Mouse (Mus musculus): ENCODE measurements around the gene Prkar1b. TPM values are rescaled to one million over a fixed set of nuclear protein-coding genes. Genes with fewer than 3 reads are reported as not detected.

The Prkar1b gene
- polyA plus RNA-seq, 1 experiment, result 6.0 TPM

DNA sequence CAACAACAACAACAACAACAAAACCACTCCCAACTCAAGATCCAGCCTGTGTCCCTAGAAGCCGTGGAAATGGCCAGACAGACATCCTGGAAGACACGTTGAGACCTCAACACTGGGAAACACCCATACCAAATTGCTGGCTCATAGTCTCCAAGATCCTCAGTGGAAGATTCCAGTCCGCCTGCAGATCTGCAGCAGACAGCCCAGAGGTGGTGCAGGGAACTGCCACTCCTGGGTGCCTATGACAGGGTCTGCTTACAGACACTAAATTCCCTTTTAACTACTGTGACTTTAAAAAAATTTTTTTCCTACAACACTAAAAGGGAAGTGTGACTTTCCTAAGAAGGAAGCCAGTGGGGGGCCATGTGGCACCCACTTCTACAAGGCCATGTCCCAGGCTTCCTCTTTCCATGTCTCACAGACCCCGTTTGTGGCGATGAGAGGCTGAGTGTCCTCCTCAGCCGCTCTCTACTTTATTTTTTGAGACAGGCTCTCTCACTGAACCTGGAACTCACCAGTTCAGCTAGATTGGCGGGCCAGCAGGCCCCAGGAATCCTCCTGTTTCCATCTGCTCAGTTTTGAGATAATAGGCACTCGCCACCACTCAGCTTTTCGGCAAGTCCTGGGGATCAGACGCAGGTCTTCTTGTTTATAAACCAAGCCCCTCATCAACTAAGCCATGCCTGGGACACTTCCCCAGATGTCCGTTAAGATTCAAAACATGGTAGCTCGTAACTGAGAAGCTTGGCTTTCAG, 125.3 kb downstream of the Prkar1b start:
- DNase-seq (ENCODE audit: low read depth, low spot score), result no peak
- 75% methylated on average over 12 of the region's 12 CpGs for WGBS

DNA sequence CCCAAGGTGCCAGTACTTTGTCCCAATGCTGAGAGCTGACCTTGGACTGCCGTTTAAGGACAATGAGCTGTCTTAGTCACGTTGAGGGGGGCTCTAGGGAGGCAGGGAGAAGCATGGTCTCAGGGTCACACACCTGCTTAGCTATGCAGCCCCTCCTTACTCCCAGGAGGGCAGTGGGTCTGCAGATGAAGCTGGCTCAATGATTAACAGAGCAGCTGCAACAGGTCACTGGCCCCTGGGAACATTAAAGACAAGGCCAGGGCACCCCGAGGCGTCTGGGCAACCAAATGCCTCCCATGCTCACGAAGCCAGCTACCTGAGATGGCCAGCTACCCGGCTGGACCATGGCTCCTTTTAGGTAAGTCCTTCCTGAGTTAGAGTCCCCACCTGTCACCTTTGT, 129.2 kb downstream of the Prkar1b start:
- WGBS, result 51% methylated on average over 6 of the region's 6 CpGs
- no peak for DNase-seq (ENCODE audit: low read depth, low spot score)

DNA sequence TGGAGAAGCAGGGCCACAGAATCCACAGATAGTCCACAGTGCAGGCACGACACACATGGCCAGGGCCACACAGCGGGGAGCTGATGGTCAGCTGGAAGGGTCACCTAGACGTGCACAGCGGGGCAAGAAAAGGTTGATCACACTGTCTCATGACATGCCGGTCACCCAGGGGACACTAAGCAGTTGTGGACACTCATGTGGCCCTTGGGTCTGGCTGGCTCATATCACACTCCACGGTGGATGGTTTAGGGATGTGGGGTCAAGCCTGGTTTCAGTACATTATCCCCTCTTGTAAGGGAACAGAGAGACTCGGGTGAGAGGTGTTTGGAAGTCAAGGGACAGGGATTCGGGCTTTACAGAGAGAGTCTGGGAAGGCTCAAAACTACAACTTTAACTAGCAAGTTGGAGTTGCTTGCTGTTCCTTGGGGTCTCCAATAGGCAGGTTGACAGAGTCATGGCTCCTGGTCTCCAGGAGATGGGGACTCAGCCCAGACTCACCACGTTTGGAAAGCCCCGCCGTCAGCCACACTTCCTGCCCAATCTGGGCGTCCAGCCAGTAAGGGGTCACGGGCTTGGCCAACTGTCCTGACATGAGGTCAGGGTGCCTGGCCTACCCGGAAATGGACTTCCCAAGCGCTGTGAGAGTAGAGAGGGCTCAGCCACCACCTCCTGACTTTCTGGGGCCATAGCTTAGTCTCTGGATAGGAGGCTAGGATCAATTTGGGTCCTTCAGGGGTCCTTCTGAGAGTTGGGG, 132.3 kb downstream of the Prkar1b start:
- WGBS, result 68% methylated on average over 15 of the region's 15 CpGs
- DNase-seq (ENCODE audit: low read depth, low spot score), result no peak

DNA sequence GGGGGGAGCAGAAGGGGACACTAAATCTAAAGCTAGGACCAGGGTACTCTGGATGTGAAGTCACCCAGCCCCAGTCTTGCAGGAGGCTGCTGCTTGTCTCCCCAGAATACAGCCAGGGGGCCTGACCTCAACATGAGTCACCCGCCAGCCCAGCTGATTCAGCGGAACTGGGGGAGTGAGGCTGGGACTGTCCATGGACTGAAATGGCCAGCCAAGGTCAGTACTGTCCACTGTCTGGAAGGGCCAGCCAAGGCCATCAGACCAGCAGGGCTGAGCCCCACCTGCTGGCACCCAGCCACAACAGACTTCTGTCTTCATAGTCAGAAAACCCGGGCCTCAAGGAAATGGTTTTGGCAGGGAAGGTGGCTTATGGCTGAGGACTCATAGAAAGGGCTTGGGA, 134.7 kb downstream of the Prkar1b start:
- WGBS, result 56% methylated on average over 3 of the region's 3 CpGs

DNA sequence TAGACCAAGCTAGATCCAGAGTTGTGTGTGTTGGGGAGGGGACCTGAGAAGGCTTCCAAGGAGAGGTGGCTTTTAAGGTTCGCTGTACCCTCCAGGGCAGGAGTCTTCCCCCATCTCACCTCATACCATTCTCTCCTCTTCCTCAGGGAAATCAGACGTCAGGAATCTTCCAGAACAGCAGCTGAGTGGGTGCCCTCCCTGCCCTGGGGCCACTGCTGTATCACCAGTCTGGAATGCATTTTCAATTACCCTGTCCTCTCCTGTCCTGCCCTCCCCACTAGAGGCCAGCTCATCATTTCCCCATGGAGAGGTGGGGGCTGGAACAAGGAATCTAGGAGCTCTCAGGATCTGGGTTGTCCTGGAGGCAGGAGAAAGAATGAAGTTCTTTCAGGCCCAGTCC, 139.2 kb downstream of the Prkar1b start:
- no peak for DNase-seq (ENCODE audit: low read depth, low spot score)
- 78% methylated on average over 2 of the region's 2 CpGs for WGBS

More for the DNA sequence above, 134.7 kb downstream of the Prkar1b start:
- DNase-seq (ENCODE audit: low read depth, low spot score), result no peak

DNA sequence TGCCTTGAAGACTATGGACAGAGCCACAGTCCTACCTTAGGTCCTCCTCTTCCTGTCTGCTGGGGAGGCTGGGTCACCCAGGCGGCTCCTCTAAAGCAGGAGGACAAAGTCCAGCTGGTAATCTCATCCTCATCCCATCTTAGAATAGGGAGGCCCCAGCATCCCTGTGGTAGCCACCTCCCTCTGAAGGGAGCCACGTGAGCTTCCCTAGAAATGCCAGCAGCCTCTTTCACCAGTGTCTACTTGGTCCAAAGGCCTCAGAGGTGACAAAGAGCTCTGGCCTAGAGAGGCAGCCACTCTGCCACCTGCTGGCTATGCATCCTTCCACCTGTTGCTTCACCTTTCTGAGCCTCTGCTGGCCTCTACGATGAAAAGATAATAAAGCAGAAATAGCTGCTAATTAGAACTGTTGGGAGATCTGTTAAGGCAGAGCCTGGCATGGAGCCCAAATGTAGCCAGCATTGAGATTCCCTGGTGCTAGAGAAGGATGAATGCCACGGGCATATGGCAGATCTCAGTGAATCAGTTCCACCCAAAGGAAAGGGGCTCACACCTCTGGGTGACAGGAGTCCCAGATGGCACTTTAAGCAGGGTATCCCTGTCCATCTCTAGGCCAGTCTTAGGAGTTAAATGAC, 142.5 kb downstream of the Prkar1b start:
- DNase-seq (ENCODE audit: low read depth, low spot score), result no peak
- 29% methylated on average over 4 of the region's 4 CpGs for WGBS

DNA sequence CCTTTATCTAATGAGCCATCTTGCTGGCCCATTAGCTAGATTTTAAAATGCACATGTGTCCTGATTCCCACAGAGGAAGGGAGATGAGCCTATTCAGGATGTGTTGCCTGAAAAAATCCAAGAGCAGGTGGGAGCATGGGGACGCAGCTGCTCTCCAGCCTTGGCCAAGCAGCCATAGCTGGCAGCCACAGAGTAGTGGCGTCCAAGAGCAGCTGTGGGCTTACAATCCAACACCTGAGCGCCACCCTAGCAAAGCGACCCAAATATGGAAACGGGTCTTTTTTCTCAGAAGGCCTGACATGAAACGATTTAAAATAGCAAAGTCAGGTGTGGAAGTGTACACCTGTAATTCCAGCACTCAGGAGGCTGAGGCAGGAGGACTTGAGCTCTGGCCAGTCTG, 145.2 kb downstream of the Prkar1b start:
- 83% methylated on average over 6 of the region's 6 CpGs for WGBS
- no peak for DNase-seq (ENCODE audit: low read depth, low spot score)

DNA sequence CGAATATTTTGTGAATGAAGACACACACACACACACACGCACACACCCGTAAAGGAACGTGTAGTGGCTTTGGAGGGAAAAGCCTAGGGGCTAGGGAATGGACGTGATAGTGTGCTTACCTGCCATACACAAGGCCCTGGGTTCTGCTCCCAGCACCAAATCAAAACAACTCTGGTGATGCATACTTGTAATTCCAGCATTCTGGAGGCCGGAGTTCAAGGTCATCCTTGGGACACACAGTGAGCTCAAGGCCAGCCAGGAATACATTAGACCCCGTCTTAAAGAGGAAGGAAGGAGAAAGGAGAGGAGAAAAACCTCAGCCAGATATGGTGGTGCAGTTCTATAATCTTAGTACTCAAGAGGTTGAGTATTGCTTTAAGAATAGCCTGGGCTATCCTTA, 150.1 kb downstream of the Prkar1b start:
- WGBS, result 83% methylated on average over 7 of the region's 7 CpGs

DNA sequence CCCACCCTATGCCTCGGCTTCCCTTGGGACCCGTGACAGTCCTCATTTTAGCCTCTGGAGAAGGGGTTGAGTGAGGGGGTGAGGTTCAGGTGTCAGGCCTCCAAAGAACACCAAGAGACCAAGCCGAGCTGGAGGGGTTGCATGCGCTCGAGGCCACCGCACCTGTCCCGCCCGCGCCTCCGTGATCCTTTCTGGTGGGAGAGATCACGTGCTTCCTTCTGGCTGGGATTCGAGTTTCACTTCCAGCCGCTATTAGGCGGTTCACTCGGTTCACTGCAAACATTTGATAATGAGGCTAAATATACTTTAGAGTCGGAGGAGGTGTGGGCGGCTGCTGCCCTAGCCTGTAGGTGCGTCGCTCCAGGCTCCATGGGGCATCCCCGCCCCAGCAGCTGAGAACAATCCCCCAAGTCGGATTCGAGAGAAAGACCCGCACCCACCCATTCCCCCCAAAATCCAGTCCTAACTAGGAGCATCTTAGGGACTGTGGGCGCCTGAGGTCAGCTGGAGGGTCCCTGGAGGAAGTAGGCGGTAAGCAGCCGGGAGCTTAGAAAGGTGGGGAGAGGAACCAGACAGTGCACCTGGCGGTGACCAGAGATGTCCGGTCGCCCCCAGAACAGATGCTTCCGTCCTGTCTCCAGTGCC, 151.7 kb downstream of the Prkar1b start:
- WGBS, result 5% methylated on average over 30 of the region's 30 CpGs
- DNase-seq (ENCODE audit: low read depth, low spot score), result no peak

More for the DNA sequence above, 150.1 kb downstream of the Prkar1b start:
- no peak for DNase-seq (ENCODE audit: low read depth, low spot score)

DNA sequence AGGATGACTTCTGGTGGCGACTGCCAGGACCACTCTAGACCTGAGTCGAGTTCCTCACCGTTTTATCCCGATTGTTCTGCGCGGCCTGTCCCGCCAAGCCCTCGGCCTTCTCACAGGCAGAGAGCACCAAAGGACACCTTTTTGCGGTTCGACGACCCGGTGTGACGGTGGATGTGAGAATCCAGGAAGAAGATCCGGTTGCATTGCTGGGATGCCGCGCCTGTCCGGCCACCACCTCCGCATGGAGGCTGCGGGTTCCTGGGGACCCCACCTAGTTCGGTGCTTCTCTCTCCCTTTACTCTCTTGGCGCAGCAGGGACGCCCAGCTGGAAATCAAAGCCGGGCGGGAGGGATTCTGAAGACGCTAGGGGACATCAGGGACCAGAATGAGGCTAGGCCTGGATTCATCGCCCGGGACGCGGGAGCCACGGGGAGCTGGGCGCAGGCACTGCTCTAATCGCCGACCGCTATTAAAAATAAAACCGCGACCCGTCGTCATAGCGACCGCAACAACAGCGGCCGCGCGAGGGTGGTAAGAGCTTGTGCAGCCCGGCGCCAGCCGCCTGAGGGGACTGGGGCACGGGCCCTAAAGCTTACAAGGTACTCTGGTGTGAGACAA, 152.5 kb downstream of the Prkar1b start, which contains the start of gene Pdgfa:
Gene Pdgfa, minus strand, starts transcription at position 200 of the 618 bp plus-strand sequence.
- DNase-seq (ENCODE audit: low read depth, low spot score), result no peak
- 12% methylated on average over 48 of the region's 48 CpGs for WGBS

DNA sequence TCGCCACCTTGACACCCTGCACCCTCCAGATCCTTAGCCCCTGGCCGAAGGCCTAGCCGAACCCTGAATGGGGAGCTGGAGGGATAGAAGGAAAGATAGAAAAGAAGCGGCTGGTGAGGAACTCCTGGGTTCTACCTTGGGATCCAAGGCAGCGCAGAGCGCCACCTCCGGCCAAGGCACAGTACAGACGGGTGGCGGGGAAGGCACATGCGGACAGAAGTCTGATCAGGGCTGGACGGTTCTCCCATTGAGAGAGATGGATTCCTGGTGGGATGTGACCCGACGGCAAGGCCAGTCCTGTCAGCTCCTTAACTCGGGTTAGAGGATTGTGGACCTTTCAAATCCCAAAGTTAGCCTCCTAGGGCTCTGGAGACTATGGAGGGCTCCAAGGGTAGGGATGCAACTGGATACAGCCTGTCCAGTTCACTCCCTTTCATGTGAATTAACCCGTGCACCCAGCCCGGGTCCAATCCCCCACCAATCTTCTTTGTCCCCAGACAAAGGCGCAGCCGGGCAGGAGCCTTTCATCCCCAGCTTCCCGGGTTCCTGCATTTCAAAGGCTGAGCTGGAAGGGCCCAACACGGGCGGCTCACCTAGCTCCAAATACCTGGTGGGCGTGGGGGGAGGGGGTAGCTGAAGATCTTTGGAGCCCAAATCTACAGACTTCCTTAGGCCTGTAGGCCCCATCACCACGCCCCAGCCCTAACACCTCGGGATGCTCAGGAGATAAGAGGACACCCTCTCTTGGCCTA, 153.3 kb downstream of the Prkar1b start:
- no peak for DNase-seq (ENCODE audit: low read depth, low spot score)
- WGBS, result 36% methylated on average over 24 of the region's 24 CpGs

DNA sequence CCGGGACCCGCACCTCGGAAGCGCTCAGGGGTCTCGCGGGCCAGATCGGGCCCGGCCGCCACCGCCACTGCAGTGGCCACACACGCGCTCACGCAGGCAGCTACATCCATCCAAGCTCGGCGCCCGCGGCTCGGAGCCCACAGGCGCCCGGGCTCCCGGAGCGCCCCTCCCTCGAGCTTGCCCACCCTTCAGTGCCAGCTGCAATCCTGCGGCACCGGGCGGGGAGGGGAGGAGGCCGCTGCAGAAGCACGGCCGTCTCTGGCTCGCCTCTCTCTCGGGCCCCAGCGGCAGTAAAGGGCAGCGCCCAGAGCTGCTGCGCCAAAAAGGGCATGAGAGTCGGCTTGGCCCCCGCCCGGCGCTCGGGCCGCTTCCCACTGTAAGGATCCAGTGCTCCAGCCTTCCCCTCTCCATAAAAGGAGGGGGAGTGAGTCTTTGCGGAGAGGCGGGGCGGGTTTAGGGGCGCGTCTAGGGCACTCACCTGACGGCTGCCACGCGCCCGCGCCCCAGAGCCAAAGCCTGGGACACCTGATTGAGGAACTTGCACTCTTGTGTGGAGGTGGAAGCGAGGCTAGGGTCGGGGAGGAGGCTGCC, 154.0 kb downstream of the Prkar1b start:
- no peak for DNase-seq (ENCODE audit: low read depth, low spot score)
- 1% methylated on average over 52 of the region's 52 CpGs for WGBS

DNA sequence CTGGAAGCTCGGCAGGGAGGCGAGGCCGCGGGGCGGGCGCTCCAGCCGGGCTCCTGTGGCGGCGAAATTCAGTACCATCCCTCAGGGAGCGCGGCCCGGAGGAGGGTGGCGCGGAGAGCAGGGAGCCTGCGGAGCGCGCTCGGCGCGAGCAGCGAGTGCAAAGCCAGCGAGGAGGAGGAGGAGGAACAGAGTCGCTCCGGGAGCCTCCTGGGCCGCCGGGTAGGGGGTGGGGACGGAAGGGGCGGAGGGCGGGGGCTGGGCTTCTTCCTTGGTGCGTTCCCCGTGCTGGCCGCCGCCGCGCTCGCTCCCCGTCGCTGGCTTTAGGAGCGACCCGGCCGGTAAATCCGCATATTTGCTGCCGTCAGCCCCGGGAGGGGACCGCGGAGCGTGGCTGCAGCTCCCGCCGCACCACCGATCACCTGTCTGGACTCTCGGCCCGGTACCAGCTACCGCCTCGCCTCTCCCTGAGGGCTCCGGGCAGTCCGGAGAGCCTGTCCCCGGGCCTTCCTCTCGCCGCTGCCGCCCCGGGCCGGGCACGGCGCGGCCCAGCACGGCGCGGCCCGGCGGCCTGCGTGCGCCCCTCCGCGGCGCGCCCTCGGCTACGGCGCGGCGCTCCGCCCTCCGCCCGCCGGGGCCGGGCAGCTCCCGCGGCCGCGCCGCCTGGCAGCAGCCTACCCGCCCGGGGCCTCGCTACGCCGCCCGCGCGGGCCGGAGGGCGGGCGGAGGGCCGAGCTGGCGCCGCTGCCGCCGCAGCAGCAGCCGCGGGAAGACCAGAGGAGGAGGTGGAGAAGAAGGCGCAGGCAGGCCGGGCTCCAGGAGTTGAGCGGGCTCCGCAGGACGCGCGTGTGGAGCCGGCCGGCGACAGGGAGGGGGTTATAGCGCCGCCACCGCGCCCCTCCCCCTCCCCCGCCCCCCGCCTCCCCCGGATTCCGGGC, 154.7 kb downstream of the Prkar1b start:
- DNase-seq (ENCODE audit: low read depth, low spot score), result no peak
- 3% methylated on average over 122 of the region's 127 CpGs for WGBS

DNA sequence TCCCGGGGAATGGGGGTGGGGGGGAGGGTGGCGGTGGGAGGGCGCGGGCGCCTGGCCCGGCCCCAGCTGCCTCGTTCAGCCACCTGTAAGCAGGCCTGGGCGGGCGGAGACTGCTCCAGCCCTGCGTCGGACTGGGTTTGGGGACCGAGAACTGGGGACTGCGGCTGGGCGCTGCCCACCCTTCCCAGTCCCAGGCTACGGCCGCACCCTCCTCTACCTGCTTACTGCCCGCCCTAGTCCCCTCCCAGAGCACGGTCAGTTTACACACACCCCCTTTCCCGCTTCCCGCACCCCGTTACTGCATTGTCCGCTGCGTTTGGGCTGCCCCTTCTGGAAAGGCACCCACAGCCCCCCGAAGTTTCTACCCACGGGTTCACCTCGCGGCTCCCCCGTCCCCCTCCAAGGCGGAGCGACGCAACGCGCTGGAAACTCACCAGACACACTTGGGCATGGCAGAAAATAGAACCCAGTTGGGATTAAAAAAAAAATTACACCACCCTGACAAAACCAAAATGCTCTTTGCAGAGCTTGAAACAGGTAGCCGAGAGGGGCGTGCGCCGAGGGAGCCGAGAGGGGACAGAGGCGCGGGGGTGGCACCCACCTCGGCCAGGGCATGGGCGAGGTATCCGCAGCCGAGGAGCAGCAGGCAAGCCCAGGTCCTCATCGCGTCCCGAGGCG, 155.6 kb downstream of the Prkar1b start:
- DNase-seq (ENCODE audit: low read depth, low spot score), result no peak
- under 1% methylated on average over 42 of the region's 48 CpGs for WGBS

DNA sequence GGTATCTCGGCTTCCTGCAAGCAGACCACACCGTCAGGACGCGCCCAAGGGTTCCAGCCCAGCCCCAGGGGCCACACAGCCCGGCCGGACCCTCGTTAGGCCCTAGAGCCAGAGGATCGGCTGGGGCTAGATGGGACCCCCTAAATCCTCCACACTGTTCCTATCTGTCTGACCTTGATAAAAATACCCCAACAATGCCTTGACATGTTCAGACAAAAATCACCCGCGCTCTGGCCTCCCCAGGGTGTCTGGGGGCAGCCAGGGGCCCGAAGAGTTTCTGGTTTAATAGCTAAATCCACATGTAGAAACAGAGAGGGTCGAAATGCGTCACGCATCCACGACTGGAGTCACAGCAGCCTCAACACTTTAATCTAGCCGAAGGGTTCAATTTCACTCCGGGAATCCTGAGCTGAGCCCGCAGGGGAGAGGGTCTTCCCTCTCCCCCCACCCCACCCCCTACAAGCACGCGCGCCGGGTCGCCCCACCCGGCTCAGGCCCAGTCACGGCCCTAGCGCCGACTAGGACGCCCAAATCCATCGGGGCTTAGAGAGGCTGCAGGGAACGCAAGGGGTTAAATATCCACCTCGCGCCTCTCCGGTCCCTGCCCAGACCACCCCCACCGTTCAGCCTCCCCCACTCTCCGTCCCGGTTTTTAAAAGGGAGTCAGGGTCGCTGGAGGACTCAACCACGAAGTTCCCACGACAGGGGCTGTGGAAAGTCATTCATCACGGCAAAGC, 156.3 kb downstream of the Prkar1b start:
- DNase-seq (ENCODE audit: low read depth, low spot score), result no peak
- 2% methylated on average over 40 of the region's 40 CpGs for WGBS

DNA sequence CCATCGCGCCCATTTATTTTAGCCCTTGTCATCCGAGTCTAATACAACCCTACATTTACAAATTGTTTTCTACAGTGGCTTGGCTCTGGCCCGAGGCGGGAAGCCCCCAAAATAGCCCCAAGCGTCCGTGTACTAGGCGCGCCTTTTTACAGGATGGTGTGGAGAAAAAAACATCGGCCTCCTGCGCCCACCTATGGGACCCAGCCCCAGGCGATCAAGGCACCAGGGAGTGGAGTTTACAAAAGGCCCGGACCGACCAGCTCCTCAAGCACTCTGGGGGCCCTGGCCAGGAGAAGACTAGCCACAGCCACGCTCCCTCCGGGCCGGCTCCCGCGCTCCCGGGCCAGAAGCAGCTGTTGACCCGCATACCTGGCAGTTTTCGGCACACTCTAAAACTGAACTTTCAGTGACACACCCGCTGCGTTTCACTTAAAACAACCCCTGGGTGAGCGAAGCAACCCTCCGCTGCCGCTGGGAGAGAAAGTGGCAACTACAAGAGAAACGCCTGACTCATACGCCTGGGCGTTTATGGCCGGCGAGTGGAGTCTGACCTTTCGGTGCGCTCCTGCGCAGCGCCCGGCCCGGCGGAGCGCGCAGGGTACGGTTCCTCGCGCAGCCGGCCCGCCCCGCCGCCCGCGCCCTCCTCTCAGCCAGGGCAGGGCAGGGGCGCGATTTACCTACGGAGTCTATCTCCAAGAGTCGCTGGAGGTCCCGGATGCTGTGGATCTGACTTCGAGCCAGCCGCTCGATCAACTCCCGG, 157.0 kb downstream of the Prkar1b start:
- DNase-seq (ENCODE audit: low read depth, low spot score), result no peak
- WGBS, result 16% methylated on average over 59 of the region's 59 CpGs
